Mouse (Mus musculus) ovary, adult 10 weeks (tissue): Measurements from ENCODE around the gene Cd80. TPM values are rescaled to one million over a fixed set of nuclear protein-coding genes. Genes with fewer than 3 reads are reported as not detected.

Experiments
- polyA plus RNA-seq: library from polyadenylated mRNA; stranded (reverse); fragments of 350-450 nt; fragmentation: Illumina TruSeq; extraction: RNeasy Lipid Tissue Mini Kit (QIAGEN cat#74804); gene quantifications from one replicate; pipeline ENCODE4 v1.2.3, GENCODE M21; 2014

Cd80 gene
- 1.2 TPM for polyA plus RNA-seq

GRCm38 (mm10) chr16:38455511-38456418, at the start of gene Cd80:
Cd80 (plus strand) TSS chr16:38455561.

GRCm38 (mm10) chr16:38432498-38433425, 22.6 kb upstream of the Cd80 start, which contains the start of gene Pla1a:
Pla1a (minus strand) TSS chr16:38433145.

GRCm38 (mm10) chr16:38452442-38453202, 2.7 kb upstream of the Cd80 start, which contains the start of gene Adprh:
Adprh (minus strand) TSS chr16:38452703.

GRCm38 (mm10) chr16:38522129-38523084, 67.0 kb downstream of the Cd80 start, which contains the start of gene Timmdc1:
Timmdc1 (minus strand) TSS chr16:38522663.

Other genes with a start within 250 kb of the Cd80 start
- not detected for gene Nr1i2, start 160.7 kb upstream of the Cd80 start, polyA plus RNA-seq
- gene Maats1, start 113.4 kb upstream of the Cd80 start, polyA plus RNA-seq = 2.6 TPM
- gene Cox17, start 108.6 kb upstream of the Cd80 start, polyA plus RNA-seq = 99.2 TPM
- not detected for gene Gm21987, start 108.5 kb upstream of the Cd80 start, polyA plus RNA-seq
- gene Popdc2, start 93.4 kb upstream of the Cd80 start, polyA plus RNA-seq = 2.0 TPM
- 2.7 TPM for gene Pla1a, start 22.4 kb upstream of the Cd80 start, polyA plus RNA-seq
- gene Adprh, start 2.9 kb upstream of the Cd80 start, polyA plus RNA-seq = 25.1 TPM
- 14.2 TPM for gene Timmdc1, start 67.1 kb downstream of the Cd80 start, polyA plus RNA-seq
- gene Poglut1, start 94.7 kb downstream of the Cd80 start, polyA plus RNA-seq = 80.7 TPM
- gene Tmem39a, start 103.1 kb downstream of the Cd80 start, polyA plus RNA-seq = 78.5 TPM